Mouse (Mus musculus): ENCODE results near the gene Macf1.

GRCm38 (mm10) chr4:123643561-123643960 lies 40.6 kb downstream of the Macf1 start:
- no peak for TF ChIP-seq POLR2A (IDR thresholded peaks at IDR 0.05; ENCODE audit: insufficient read length, low read depth)
- TF ChIP-seq E2F4 (IDR thresholded peaks at IDR 0.05; ENCODE audit: insufficient read depth): no peak
- TF ChIP-seq MAX (IDR thresholded peaks at IDR 0.05; ENCODE audit: low read depth): no peak
- TF ChIP-seq MYOG (IDR thresholded peaks at IDR 0.05; ENCODE audit: control insufficient read depth in 1 of 3, insufficient read depth in 1 of 3, insufficient read length in 2 of 3, low read depth in 2 of 3): no peak
- no peak for TF ChIP-seq POLR2AphosphoS2 (IDR thresholded peaks at IDR 0.05; ENCODE audit: insufficient read length, low read depth)
- no peak for TF ChIP-seq TCF3 (IDR thresholded peaks at IDR 0.05; ENCODE audit: insufficient read length, low read depth)
